Mouse (Mus musculus): Measurements from ENCODE around the gene Kdelc2. TPM values are rescaled to one million over a fixed set of nuclear protein-coding genes. Genes with fewer than 3 reads are reported as not detected.

The Kdelc2 gene
- 21.0 and 21.6 TPM in 2 replicates for polyA plus RNA-seq (2015; fragmentation: Nextera tagmentation; extraction: Ambion mirVana)

DNA sequence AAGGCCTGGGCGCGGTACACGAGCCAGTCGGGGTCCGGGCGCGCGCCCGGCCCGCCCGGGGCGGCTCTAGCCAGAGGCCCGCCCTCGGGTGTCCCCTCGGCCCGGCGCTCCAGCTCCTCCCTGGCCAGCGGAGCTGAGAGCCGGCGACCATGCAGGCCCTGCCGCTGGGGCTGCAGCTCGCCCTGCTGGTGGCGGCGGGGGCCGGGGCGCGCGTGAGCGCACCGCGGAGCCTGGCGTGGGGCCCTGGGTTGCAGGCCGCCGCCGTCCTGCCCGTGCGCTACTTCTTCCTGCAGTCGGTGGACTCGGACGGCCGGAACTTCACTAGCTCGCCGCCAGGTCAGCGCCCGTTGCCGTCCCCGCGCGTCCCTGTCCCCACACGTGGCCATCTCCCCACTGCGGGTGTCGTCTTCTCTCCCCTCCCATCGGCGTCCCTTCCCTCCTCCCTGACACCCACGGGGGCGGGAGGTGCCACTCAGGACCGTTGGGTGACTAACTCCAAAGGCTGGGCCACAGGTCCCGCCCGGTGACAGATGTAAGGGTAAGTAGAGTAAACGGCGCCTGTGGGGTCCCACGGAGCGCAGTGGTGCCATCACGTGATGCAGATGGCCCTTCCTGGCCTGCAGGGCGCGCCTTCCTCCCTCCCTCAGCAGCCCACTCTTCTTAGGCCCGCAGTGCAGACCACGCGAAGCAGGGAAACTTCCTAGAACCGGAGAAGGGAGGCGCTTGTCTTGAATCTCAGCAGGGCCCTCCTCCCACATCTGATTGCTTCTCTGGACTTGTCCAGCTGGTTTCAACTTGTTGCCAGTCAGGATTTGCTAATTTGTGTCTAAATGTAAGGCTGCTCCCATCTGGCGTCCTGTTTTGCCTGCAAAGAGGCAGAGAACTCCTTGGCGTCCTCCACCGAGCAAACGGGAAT, at the start of gene Kdelc2:
Gene Kdelc2 (plus strand): TSS at position 75 of the 916 bp plus-strand sequence.
- Histone ChIP-seq H3K4me2 (peak within 1 kb of the TSS; percentile 74), H3K9ac (peak within 1 kb of the TSS; percentile 95), H3K4me3 (peak within 1 kb of the TSS; percentile 77), H3K4me1 (peaks cover 9% of the 10 kb centered on the region), H3K36me3 (peaks cover 9% of the 10 kb centered on the region; the same call in 1 of the 2 replicates), H3K9me3 (no peaks in the 10 kb centered on the region), H3K27me3 (replicated peaks) (no peaks in the 10 kb centered on the region), H3K27ac (replicated peaks) (peak within 1 kb of the TSS; percentile 94)
- under 1% methylated on average over 74 of the region's 75 CpGs for WGBS
- peak; percentile 80 for ATAC-seq (ENCODE audit: extremely low read depth, insufficient number of reproducible peaks, low FRiP score, low TSS enrichment)

DNA sequence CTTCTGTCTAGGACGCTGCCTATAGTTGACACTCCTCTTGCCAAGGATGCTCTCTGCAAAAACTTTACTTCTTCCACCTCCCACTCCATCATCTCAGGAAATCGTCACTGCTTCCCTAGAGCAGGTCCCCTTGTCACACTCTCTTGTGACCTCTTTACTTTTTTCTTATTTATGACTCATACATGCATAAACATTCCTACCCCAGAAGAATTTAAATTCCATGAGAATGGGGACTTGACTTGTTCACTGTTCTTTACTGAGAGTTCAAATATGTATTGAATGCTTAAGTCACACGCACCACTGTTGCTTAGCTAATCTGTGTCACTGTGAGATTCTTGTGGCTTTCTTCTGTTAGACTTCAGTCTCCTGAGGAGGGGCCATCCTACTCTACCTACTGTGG, 48.7 kb upstream of the Kdelc2 start:
- H3K9ac ChIP-seq, result no peak overlapping the region
- H3K4me3 ChIP-seq, result no peak overlapping the region
- no peaks in the 10 kb centered on the region for H3K27me3 ChIP-seq (replicated peaks)
- no peak for ATAC-seq (ENCODE audit: extremely low read depth, insufficient number of reproducible peaks, low FRiP score, low TSS enrichment)
- no peak overlapping the region for H3K27ac ChIP-seq (replicated peaks)
- H3K4me1 ChIP-seq, result no peaks in the 10 kb centered on the region
- WGBS, result 71% methylated on average over 3 of the region's 3 CpGs
- H3K36me3 ChIP-seq, result no peaks in the 10 kb centered on the region
- H3K4me2 ChIP-seq, result no peak overlapping the region
- peaks cover 4% of the 10 kb centered on the region; the same call in 1 of the 2 replicates for H3K9me3 ChIP-seq

DNA sequence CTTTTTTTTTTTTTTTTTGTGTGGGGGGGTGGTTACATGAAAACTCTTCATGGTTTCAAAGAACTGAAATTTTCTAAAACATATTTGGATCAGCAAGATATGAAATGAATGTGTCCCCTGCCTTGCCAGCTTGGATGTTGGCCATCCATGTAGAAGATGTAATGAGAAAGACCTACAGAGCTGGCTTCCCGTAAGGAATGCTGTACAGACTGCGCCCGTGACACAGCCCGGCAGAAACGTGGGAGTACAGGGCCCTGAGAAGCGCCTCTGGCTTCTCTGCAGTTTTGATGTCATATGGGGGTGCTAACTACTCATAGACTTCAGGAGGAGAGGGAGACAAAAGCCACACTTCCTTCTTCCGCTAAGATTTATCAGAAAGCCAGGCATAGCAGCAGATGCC, 44.2 kb upstream of the Kdelc2 start:
- peaks cover 3% of the 10 kb centered on the region; the same call in 1 of the 2 replicates for H3K27me3 ChIP-seq (replicated peaks)
- H3K9ac ChIP-seq, result no peak overlapping the region
- H3K4me3 ChIP-seq, result no peak overlapping the region
- no peak overlapping the region for H3K27ac ChIP-seq (replicated peaks)
- no peaks in the 10 kb centered on the region for H3K9me3 ChIP-seq
- H3K36me3 ChIP-seq, result no peaks in the 10 kb centered on the region
- WGBS, result 63% methylated on average over 7 of the region's 7 CpGs
- 0 out of 2 replicates have a peak, but pooled peaks cover 2% of the 10 kb centered on the region for H3K4me1 ChIP-seq
- no peak overlapping the region for H3K4me2 ChIP-seq
- ATAC-seq (ENCODE audit: extremely low read depth, insufficient number of reproducible peaks, low FRiP score, low TSS enrichment), result no peak

DNA sequence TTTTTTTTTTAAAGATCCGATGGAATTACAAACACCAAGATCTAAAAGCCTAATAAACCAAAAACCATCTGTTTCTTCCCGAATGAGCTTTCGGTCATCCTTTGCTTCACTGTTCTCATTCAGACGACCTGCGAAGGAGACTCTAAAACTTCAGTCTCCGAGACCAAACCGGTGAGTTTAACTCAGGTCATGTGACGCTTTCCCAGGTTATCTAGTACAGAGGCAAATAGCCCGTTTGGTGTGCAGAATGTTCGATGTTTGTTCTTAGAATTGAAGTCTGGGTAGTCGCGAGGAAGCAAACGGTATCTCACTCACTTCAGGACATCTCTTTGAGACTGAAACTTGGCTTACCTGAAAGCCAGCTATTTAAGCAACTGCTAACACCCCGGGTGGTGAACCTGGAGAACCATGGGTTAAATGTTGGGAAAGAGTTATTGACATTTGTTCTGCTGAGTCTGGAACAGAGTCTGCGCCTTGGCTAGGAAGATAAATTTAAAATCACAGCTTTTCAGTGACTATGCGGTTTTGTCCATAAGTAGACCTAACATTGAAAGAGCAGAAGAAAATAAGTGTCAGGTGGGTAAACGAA, 43.4 kb upstream of the Kdelc2 start:
- Histone ChIP-seq H3K4me2 (peak overlapping the region; percentile 92), H3K9ac (peak overlapping the region; percentile 75), H3K27ac (replicated peaks) (no peak overlapping the region), H3K4me3 (peak overlapping the region; percentile 62), H3K36me3 (no peaks in the 10 kb centered on the region), H3K9me3 (no peaks in the 10 kb centered on the region), H3K4me1 (0 out of 2 replicates have a peak, but pooled peaks cover 2% of the 10 kb centered on the region), H3K27me3 (replicated peaks) (peaks cover 3% of the 10 kb centered on the region; the same call in 1 of the 2 replicates)
- ATAC-seq (ENCODE audit: extremely low read depth, insufficient number of reproducible peaks, low FRiP score, low TSS enrichment), result no peak
- WGBS, result 39% methylated on average over 17 of the region's 17 CpGs

DNA sequence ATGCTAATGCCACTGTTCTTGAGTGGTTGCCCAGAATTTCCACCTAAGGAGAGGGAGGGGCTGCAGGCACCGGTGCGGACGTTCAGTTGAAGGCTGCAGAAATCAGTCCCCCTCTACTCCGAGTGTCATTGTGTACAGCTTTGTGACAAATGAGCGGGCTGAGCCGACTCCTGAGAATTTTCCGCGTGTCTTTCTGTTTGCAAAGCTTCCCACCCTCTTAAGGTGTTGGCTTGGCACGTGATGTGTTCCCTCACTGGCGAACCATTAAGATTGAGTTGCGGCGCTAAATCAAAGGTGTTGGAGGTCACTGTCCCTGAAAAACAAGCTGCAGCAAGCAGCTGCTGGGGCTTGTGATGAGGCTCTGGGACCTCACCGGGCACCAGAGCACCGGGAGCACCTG, 42.9 kb upstream of the Kdelc2 start:
- H3K4me3 ChIP-seq, result peak overlapping the region; percentile 62
- H3K9ac ChIP-seq, result peak overlapping the region; percentile 75
- H3K9me3 ChIP-seq, result no peaks in the 10 kb centered on the region
- 0 out of 2 replicates have a peak, but pooled peaks cover 2% of the 10 kb centered on the region for H3K4me1 ChIP-seq
- peak overlapping the region; percentile 92 for H3K4me2 ChIP-seq
- H3K27me3 ChIP-seq (replicated peaks), result peaks cover 3% of the 10 kb centered on the region; the same call in 1 of the 2 replicates
- no peak for ATAC-seq (ENCODE audit: extremely low read depth, insufficient number of reproducible peaks, low FRiP score, low TSS enrichment)
- 3% methylated on average over 14 of the region's 14 CpGs for WGBS
- H3K36me3 ChIP-seq, result no peaks in the 10 kb centered on the region
- H3K27ac ChIP-seq (replicated peaks), result no peak overlapping the region

DNA sequence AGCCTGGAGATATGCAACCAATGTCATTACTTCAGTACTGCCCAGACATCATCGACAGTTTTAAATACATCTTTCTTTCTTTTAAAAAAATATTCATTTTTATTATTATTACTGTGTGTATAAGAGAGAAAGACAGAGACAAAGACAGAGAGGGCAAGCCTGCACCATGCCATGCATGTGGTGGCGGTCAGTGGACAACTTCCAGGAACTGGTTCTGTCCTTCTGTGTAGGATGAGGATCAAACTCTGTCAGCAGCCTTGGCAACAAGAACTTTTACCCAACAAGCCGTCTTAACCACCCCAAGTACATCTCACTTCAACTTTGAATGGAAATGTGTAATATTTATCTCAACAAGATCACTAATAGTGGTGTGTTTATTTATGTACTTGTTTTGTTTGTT, 41.8 kb upstream of the Kdelc2 start:
- H3K4me2 ChIP-seq, result peak overlapping the region; percentile 92; the same call in 1 of the 2 replicates
- ATAC-seq (ENCODE audit: extremely low read depth, insufficient number of reproducible peaks, low FRiP score, low TSS enrichment), result no peak
- H3K9ac ChIP-seq, result no peak overlapping the region
- H3K36me3 ChIP-seq, result no peaks in the 10 kb centered on the region
- H3K9me3 ChIP-seq, result no peaks in the 10 kb centered on the region
- H3K27me3 ChIP-seq (replicated peaks), result peaks cover 3% of the 10 kb centered on the region; the same call in 1 of the 2 replicates
- 0 out of 2 replicates have a peak, but pooled peaks cover 2% of the 10 kb centered on the region for H3K4me1 ChIP-seq
- peak overlapping the region; percentile 62; the same call in 1 of the 2 replicates for H3K4me3 ChIP-seq
- no peak overlapping the region for H3K27ac ChIP-seq (replicated peaks)
- 76% methylated on average over 3 of the region's 3 CpGs for WGBS

DNA sequence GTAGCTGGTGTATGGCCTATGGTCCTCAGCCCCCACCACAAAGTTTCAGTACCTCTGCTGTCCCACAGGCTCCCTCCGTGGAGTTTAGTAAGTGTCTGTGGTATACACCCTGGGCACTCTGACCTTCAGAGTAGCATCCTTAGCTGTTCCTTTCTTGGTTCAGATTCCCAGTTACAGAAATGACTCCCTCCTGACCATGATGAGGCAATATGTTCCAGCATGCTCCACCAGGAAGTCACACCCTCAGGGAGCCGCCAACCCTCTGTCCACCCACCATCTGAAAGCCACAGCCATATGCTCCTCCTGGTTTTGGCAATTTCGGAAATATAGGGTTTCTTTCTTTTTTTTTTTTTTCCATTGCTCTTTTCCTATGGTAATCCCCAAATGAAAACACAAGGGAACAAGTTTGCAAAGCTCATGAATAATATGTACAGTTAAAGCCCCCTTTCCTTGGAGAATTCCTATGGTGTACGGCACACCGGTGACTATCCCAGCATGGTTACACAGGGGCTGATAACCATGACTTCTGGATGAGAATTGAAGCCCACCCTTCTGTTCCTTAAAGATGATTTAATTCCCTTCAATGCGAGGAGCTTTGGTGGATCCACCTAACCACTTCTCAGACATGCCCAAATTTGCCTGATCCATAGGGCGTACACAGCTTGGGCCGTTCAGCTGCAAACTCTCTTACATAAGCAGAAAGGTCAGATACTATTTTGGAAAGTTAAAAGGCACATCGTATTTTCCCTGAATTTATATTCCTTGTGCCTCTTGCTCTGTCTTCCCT, 39.0 kb upstream of the Kdelc2 start:
- Histone ChIP-seq H3K27me3 (replicated peaks) (peaks cover 3% of the 10 kb centered on the region; the same call in 1 of the 2 replicates), H3K4me2 (no peak overlapping the region), H3K9ac (no peak overlapping the region), H3K27ac (replicated peaks) (no peak overlapping the region), H3K4me1 (0 out of 2 replicates have a peak, but pooled peaks cover 2% of the 10 kb centered on the region), H3K4me3 (no peak overlapping the region), H3K9me3 (no peaks in the 10 kb centered on the region), H3K36me3 (no peaks in the 10 kb centered on the region)
- WGBS, result 82% methylated on average over 9 of the region's 9 CpGs
- no peak for ATAC-seq (ENCODE audit: extremely low read depth, insufficient number of reproducible peaks, low FRiP score, low TSS enrichment)

DNA sequence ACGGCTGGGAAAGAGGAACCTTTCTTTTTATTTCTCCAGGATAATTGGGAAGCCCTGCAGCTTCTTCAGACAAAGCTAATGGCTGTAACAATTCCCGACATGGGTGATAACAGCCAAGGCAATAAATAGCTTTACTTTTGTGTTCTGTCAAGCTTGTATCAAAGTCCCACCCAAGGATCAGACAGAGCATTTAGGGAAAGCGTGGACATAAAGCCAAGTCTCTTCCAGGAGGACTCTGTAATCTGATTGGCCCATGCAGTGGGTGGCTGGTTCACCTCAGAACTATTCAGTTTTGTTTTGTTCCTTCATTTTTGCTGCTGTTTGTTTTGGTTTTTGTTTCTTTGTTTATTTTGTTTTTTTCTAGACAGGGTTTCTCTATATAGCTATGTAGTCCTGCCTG, 38.1 kb upstream of the Kdelc2 start:
- Histone ChIP-seq H3K27ac (replicated peaks) (no peak overlapping the region), H3K9me3 (no peaks in the 10 kb centered on the region; the same call in 1 of the 2 replicates), H3K4me2 (no peak overlapping the region), H3K9ac (no peak overlapping the region), H3K4me1 (0 out of 2 replicates have a peak, but pooled peaks cover 2% of the 10 kb centered on the region), H3K4me3 (no peak overlapping the region), H3K36me3 (no peaks in the 10 kb centered on the region), H3K27me3 (replicated peaks) (peaks cover 3% of the 10 kb centered on the region; the same call in 1 of the 2 replicates)
- ATAC-seq (ENCODE audit: extremely low read depth, insufficient number of reproducible peaks, low FRiP score, low TSS enrichment), result no peak
- WGBS, result 59% methylated on average over 3 of the region's 3 CpGs

DNA sequence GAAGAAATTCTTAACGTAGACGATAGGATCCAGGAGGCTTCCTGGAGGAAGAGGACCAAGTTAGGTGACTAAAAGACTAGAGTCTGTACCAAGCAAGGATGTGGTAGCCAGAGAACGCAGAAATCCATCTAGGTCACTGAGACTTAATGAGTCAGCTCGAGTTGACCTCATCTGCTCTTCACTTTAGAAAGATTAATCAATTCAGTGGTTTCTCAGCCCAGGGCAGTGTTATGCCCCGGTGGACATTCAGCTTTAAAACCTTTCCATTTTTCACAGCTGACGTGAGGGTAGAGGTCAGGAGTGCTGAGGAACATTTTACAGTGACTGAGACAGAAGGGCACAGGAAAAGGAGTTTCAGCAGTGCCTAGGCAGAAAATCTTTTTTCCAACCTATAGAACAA, 37.4 kb upstream of the Kdelc2 start:
- H3K9ac ChIP-seq, result no peak overlapping the region
- H3K9me3 ChIP-seq, result no peaks in the 10 kb centered on the region; the same call in 1 of the 2 replicates
- ATAC-seq (ENCODE audit: extremely low read depth, insufficient number of reproducible peaks, low FRiP score, low TSS enrichment), result no peak
- no peak overlapping the region for H3K4me3 ChIP-seq
- no peaks in the 10 kb centered on the region for H3K4me1 ChIP-seq
- 60% methylated on average over 6 of the region's 6 CpGs for WGBS
- H3K27ac ChIP-seq (replicated peaks), result no peak overlapping the region
- H3K4me2 ChIP-seq, result no peak overlapping the region
- no peaks in the 10 kb centered on the region for H3K36me3 ChIP-seq
- H3K27me3 ChIP-seq (replicated peaks), result peaks cover 3% of the 10 kb centered on the region; the same call in 1 of the 2 replicates

DNA sequence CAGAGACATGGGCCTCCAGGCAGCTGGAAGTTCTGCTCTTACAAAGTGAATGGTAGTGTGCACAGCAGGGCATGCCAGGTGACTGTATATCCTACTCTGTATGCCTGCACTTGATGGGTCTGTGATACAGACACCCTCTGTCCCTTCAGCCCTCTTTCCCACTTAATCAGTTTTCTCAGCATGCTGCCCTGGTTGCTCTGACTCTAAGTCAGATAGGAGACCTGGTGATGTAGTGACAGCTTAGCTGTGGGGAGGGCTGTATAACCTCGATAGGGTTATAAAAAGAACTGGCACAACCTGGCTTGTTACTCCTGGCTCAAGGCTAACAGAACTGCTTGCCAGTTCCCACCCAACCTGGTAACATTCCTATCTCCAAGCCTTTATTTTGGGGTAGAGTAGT, 34.6 kb upstream of the Kdelc2 start:
- 57% methylated on average over 1 of the region's 1 CpGs for WGBS
- Histone ChIP-seq H3K9me3 (no peaks in the 10 kb centered on the region; the same call in 1 of the 2 replicates), H3K27me3 (replicated peaks) (no peaks in the 10 kb centered on the region), H3K4me1 (no peaks in the 10 kb centered on the region), H3K4me2 (no peak overlapping the region), H3K4me3 (no peak overlapping the region), H3K9ac (no peak overlapping the region), H3K27ac (replicated peaks) (no peak overlapping the region), H3K36me3 (no peaks in the 10 kb centered on the region)
- no peak for ATAC-seq (ENCODE audit: extremely low read depth, insufficient number of reproducible peaks, low FRiP score, low TSS enrichment)

Measured in heart, embryonic 13.5 days (tissue).